Mouse (Mus musculus) c-Kit-positive CD71-negative TER-119-negative erythroid progenitor cells, embryonic 14.5 days (primary cell): ENCODE results near the gene Cryab.

Experiments used
- DNase-seq: peaks from one replicate; pipeline ENCODE4 v3.0.0-alpha.2; 2013; ENCODE audit warnings: low read depth

Cryab gene

GRCm38 (mm10) chr9:50751323-50751722, at the start of gene Cryab:
Gene Cryab, plus strand, starts transcription at chr9:50751325.
- DNase-seq: no peak

- DNase-seq: no peak
These were observed 46.2 kb upstream of the Cryab start for GRCm38 (mm10) chr9:50704907-50705306.

GRCm38 (mm10) chr9:50709108-50709507, 42.0 kb upstream of the Cryab start:
- DNase-seq: no peak

GRCm38 (mm10) chr9:50711337-50711736, 39.8 kb upstream of the Cryab start:
- DNase-seq: no peak

GRCm38 (mm10) chr9:50714188-50714587, 36.9 kb upstream of the Cryab start:
- DNase-seq: no peak

- DNase-seq: no peak
These were observed 32.2 kb upstream of the Cryab start for GRCm38 (mm10) chr9:50718878-50719277.

GRCm38 (mm10) chr9:50721061-50721460, 30.1 kb upstream of the Cryab start:
- no peak for DNase-seq

- no peak for DNase-seq
These were observed 28.6 kb upstream of the Cryab start for GRCm38 (mm10) chr9:50722451-50722911.

- no peak for DNase-seq
These were observed 27.7 kb upstream of the Cryab start for GRCm38 (mm10) chr9:50723406-50723805.

GRCm38 (mm10) chr9:50724147-50724546, 27.0 kb upstream of the Cryab start:
- no peak for DNase-seq

GRCm38 (mm10) chr9:50724661-50725330, 26.3 kb upstream of the Cryab start:
- no peak for DNase-seq

- no peak for DNase-seq
These were observed 25.1 kb upstream of the Cryab start for GRCm38 (mm10) chr9:50725921-50726590.

GRCm38 (mm10) chr9:50727171-50727924, 23.8 kb upstream of the Cryab start:
- DNase-seq: no peak

- no peak for DNase-seq
These were observed 23.0 kb upstream of the Cryab start for GRCm38 (mm10) chr9:50727925-50728651.

GRCm38 (mm10) chr9:50729600-50729999, 21.5 kb upstream of the Cryab start:
- DNase-seq: no peak

GRCm38 (mm10) chr9:50732560-50732959, 18.6 kb upstream of the Cryab start:
- no peak for DNase-seq

- DNase-seq: no peak
These were observed 16.1 kb upstream of the Cryab start for GRCm38 (mm10) chr9:50734989-50735388.

GRCm38 (mm10) chr9:50738914-50739870, 11.9 kb upstream of the Cryab start, which contains the start of gene Dixdc1:
Gene Dixdc1, minus strand, starts transcription at chr9:50739517.
- peak; percentile 75 for DNase-seq

- DNase-seq: no peak
These were observed 10.0 kb upstream of the Cryab start for GRCm38 (mm10) chr9:50740867-50741784.

- no peak for DNase-seq
These were observed 8.9 kb upstream of the Cryab start for GRCm38 (mm10) chr9:50742261-50742660.
